Mouse (Mus musculus) lung, adult 18-20 months (tissue): Measurements from ENCODE around the gene Tll2.

Experiments used
- DNase-seq, 2 experiments: peaks; one replicate each; pipeline ENCODE4 v3.0.0; 2022; ENCODE audit warnings: mixed read lengths in 2 of 2

The Tll2 gene

DNA sequence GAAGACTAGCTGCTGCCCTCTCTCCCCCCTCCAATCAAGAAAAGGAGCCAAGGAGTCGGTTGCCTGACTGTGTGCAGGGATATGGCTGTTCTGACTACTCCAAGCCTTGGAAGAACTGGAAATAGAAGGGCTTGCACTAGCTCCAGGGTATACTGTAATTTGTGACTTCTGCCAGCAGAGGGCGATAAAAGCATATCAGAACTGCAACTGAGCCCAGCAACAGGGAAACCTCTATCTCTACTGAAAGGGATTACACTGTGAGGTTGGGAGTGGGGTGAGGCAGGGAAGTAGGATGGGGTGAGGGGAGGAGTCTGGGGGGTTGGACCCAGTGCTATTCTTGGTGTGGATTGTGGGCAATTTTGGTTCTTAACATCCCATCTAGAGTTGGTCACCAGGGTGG, 119.9 kb downstream of the Tll2 start:
- DNase-seq = peak; percentile 43 to 65

DNA sequence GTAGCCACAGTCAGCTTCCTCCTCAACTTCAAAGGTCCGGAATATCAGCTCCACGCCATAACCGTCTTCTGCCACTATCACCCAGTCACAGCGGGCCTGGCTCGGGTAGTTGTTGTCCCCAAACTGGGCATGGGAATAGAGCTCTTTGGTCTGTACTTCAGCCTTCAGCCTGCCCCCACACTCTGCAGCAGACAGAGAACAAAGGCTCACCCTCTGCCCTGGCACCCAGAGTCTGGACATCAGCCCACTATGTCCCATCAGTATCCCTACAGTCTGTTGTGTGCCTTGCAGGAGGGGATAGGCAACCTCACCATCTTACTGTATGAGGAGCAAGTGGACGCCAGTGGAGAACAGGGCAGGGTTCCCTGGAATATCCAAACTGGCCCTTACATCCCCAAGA, 120.3 kb downstream of the Tll2 start:
- DNase-seq = no peak

DNA sequence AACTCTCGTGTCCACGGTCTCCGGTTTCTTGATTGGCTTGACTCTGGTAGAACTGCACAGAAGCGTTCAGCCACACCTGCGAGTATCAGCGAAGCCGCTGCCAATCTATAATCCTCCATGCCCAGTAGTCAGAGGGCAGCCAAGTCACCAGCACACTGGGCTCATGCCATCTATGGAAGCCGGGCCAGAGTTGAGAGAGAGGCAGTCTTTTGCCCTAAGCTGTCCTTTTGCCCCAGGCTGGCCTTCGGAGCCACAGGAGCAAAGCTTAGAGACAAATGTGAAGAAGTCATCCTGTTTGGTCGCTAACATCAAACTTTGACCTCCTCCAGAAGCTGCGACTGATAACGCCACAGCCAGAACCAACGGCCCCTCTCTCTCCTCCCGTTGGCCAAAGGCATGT, 123.0 kb downstream of the Tll2 start:
- DNase-seq = no peak

DNA sequence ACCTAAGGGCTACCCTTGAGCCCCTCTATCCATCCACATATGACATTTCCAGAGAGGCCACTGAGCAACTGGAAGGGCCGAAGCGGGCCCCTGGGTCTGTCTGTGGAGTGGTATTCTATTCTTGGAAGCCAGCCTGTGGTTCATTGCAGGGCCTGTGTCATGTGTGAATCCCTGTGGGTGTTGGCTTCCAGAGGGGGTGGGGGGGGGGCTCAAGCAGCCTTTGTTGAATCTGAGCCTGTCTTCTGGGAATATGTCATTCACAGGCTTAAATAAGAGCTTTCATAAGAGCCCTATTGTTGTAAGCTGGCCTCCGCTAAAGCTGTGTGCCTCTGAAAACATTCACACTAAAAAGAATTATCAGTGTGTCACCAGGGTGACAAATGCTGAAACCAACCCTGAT, 125.0 kb downstream of the Tll2 start:
- DNase-seq = no peak

DNA sequence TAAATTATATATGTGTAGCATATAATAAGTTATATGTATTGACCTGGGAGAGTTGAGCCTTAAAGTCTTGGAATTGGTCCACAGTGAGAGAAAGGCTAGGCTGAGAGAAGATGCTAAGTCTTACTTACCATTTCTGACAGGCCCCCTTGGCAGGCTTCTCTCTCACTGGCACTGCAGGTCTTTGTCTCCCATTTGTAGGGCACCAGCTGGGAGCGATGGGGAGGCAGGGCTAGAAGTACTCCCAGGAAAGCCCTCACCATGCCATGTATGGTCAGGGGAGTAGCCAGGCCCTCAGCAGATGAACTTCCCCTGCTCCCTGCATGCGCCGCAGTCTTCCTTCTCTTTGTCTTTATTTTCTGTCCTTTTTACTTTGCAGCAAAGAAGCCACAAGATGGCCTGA, 129.7 kb downstream of the Tll2 start, which contains the start of gene Opalin:
Gene Opalin (minus strand): TSS at position 208 of the 400 bp plus-strand sequence.
- DNase-seq = no peak

DNA sequence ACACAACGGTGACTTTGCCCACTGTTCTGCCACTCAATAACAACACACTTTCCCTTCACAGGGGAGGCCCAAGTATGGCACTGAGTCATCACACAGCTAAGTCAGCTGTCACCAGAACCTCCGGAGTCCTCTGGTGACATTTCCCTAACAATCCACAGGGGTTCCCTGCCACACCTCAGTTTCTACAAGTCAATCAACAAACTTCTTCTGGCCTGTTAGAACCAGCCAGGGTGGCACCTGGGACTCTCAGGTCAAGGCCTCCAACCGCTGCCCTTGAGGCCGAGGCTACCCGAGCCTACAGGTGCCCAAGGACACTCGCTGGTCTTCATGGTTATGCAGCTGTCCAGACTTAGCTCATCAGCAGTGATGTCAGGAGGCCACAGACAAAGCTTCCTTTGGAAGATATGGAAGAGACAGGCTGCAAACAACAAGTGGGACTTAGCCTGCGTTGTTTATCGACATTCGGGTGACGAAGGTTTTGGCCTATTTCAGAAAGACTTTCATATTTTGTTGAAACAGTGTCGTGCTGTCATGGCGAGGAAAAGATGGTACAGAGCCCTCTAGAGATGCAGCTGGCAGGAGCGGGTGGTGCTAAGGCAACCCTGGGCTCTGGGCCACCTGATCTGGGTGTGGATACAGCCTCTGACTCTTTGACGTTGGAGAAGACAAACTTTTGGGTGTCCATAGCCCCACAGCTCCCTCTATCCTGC, 132.7 kb downstream of the Tll2 start:
- DNase-seq = no peak

DNA sequence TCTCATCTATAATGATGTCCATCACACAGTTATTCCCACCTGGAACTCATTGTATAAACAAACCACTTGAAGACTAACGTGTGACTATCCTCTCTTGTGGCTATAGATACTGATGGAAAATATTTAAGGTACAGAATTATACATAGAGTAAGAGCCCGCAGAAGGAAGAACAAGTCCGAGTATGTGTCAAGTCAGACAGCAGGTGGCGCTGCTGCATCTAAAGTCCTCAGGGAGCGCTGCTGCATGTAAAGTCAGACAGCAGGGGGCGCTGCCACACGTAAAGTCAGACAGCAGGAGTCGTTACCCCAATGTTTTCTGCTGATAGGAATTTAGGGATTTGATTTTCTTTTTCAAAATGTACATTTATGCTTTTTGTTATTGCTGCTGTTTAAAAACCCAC, 135.1 kb downstream of the Tll2 start:
- DNase-seq = peak; percentile 75 to 84

DNA sequence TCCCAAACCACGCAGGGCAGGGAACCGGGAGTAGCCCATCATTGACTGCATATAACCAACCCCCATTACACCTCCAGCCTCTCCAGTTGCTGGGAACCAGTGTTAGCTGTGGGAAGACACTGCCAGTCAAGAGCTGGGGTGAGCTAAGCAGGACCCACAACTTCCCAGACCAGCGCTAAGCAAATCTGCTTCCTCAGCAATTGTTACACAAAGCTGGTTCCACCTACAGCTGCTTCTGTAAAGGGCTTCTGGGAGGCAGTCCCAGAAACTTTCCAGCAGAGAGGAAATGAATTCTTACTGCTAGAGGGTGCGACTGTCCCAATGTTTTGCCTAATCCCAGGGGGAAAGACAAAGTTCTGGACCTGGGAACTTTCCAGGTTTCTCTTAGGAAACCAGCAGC, 151.9 kb downstream of the Tll2 start:
- DNase-seq = no peak

DNA sequence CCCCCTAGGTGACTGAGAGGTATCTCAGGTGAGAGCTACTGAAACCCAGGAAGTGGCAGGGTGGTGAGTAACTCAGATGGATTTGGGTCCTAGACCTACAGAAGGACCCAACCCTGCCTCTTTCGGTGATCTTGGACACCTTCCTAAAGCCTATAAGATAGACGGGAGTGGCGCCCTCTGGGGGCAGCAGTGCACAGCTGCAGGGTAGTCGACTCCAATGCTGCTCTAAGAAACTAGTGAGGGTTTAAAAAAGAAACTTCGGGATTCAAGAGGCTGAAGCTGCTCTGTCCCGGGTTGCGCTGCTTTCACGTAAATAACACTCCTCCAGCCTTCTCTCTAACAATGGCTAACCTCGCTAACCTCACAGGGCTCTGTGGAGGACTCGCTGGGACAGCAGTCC, 153.1 kb downstream of the Tll2 start:
- peak in 1 of 2 experiments; percentile 5 for DNase-seq

DNA sequence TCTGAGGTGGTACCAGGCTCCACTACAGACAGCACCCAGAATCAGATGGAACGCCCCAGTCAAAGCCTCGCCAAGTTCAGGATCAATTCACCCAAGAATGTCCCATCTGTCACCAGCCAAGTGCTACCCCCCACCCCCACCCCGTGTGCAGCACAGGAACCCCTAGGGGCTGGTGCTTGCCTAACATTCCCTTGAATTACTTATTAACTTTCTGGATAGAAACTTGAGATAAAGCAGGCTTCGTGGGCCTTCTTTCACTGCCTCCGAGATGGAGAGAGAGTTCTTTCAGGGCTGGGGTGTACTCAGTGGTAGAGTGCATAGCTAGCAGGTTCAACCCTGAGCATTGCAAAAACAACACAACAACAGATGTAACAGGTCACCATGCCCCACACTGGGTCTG, 154.4 kb downstream of the Tll2 start:
- DNase-seq = no peak

DNA sequence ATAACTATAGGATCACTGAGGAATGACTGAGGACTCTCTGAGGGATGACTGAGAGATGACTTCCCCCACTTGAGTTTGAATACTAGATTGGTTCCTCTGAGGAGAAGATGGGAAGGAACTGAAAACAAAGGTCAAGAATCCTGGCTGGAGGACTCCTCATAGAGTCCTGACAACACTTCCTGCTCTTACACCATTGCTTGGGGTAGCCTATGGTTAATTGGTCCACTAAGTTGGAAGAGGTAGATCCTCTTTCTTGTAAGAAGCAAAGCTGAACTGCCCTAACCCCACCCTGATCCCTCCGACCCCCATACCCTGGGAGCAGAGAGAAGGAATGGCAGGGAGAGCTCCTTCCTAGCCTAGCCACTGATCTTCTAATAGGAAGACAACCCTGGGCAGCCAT, 154.9 kb downstream of the Tll2 start:
- no peak for DNase-seq

DNA sequence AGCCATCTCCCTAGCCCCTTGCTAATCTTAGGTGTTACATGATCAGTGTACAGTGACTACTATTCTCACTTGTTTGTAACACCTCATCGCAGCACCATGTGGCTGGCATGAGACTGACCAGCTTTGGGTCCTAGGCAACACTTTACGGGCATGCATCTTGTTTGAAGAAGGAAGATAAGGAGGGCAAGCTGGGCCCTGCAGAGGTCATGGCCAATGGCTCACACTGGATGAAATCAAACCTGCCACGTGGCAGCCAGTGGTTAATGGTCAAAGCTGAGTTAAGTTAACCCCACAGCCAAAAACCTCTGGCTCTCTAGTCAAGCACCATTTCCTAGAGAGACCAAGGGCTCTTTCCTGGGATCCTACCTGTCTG, 158.5 kb downstream of the Tll2 start:
- DNase-seq = no peak

DNA sequence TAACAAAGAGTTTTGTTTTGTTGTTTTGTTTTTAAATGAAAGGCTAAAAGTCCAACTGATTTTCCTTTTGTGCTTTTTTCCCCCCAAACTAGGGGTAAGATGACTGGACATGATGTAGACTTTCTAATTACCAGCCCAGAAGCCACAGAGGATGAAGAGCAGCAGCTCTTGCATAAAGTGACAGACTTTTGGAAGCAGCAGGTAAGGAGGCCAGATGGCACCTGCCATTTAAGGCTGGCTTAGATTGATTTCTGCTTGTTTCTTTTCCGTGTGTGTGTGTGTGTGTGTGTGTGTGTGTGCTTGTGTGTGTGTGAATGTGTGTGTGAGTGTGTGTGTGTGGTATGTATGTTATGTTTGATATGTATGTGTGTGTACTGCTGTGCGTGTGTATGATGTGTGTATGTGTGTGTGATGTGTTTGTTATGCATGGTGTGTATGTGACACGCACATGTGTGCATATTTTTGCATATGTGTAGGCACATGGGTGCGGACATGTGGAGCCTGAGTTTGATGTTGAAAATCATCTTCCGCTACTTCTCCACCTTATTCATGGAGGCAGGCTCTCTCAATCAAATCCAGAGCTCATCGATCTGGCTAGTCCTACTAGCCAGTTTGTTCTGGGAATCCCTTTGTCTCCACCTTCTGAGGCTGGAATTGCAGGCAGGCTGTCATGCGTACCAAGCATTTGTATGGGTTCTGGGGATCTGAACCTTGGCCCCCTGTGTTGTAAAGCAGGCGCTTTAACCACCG, 159.0 kb downstream of the Tll2 start:
- DNase-seq = no peak

DNA sequence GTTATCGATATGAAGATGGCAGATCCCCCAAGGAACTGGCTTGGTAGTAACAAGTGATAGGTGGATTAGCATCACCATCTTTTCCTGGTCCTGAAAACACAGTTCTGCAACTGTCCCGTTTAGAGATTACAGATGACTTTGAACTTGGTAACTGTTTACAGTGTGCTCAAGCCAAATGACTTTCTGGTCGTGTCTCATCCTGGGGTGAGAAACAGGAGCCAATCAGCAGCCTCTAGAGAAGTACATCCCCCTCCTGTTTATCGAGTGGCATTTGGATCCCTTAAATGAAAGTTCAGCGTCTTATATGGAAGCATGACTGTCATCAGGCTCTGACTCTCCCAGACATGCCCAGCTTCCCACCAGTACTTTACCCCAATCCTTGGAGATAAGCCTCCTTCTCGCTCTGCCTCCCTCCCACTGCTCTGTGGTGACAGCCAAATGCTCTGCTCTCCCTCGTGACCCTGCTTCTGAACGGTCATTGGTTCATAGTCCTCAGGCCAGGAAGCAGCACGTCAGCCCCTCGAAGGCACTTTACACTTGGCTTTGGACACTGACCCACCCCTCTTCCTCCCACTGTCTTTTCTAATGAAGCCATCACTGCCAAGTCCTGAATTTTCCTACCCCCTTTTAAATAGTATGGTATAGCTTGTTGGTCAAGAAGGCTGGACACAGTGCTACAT, 161.4 kb downstream of the Tll2 start:
- DNase-seq = no peak

DNA sequence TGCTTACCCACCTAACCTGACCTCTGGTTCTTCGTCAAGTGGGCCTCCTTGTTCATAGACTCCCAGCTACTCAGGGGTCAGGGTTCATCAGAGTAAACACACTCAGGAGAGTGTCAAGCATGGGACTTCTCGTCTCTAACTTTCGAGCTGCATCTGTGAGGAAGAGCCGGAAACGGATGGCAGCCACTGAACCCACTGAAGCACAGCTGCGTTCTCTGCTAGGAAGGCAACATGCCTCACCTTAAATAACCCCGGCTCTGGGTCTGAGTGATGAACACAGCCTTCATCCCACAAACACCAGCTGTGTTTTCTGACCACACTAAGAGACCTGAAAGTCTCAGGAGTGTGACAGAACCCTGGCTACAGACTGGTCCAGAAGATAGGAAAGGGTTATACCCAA, 167.5 kb downstream of the Tll2 start:
- DNase-seq = no peak

DNA sequence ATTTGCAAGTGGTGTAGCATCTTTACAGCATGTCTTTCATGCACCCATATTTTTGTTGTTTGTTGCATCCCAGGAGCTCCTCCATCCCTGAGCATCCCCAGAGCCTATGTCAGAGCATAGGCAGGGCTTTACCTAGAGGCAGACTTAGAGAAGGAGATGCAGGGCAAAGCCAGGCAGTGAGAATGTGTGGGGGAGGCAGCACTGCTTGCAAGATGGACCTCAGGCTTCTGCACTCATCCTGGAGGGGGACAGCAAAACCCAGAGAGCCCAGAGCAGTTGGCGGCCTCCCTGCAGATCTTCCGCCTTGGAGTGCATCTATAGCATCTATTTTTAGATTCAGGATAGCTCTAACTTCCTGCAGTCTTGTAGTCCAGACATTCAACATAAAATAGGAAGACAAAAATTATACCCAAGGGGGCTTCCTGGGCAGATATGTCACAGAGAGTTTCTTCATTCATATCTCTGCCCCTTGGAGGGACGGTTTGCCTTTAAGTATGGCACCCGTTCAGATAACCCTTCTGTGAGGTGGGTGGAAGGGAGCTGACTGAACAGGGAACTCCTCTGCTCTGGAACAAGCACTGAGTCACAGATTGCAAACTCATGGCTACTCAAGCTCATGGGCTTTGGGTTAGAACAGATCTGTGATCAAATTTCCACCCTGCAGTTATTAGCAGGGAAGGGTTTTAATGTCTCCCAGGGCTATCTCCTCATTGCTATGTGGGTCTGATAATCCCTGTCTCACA, 170.7 kb downstream of the Tll2 start:
- no peak for DNase-seq
